In genomic region chr10:59250679-59251078, GRCm38 (mm10) we compare ENCODE assay signal across 23 mouse cellular contexts. TPM values are rescaled to one million over a fixed set of nuclear protein-coding genes. Genes with fewer than 3 reads are reported as not detected.
DNase-seq lines count a peak whose midpoint lies in the region.
"Had no signal": no experiment of that assay in that cellular context is flagged by ENCODE, and none has a peak within 500 bp of the region (broad histone marks: within the 10 kb centered on the region; RNA-seq: fewer than 3 reads in every experiment).

No protein-coding gene starts in this region.

- no peak overlapping the region for H3K4me3 ChIP-seq in midbrain, embryonic 10.5 days
- H3K4me3 ChIP-seq: embryonic facial prominence, embryonic 13.5 days; embryonic facial prominence, embryonic 15.5 days; erythroblast, embryonic 14.5 days; forebrain, embryonic 13.5 days; forebrain, embryonic 15.5 days had no signal

- DNase-seq in 416B (ENCODE audit: low read depth) (peak; percentile 40), MN1 (ENCODE audit: low spot score) (peak; percentile 45)
- DNase-seq in fat pad, adult 2 months (ENCODE audit: extremely low read depth, low read depth, low spot score), result peak; percentile 58
- no peak for DNase-seq in midbrain, embryonic 10.5 days (ENCODE audit: low spot score)
- no peak for DNase-seq in adrenal gland, postnatal 25 days
- no peak for DNase-seq in adrenal gland, postnatal 14 days
- no peak for DNase-seq in ovary, postnatal 36 days (ENCODE audit: low spot score)
- DNase-seq: adrenal gland, adult 8-10 months; adrenal gland, postnatal 36 days; cerebellum, adult 18-20 months; cerebellum, adult 8-10 months; cerebellum, adult 9-11 months; cerebellum, postnatal 14 days; cerebellum, postnatal 36 days; embryo, embryonic 11 days; forebrain, postnatal 0 days had no signal

- 88% methylated on average over 2 of the region's 2 CpGs for WGBS in midbrain, embryonic 10.5 days

- no peaks in the 10 kb centered on the region for H3K4me1 ChIP-seq in midbrain, embryonic 10.5 days
- H3K4me1 ChIP-seq: embryonic facial prominence, embryonic 13.5 days; embryonic facial prominence, embryonic 15.5 days; forebrain, embryonic 13.5 days; forebrain, embryonic 15.5 days had no signal

- no peaks in the 10 kb centered on the region for H3K9me3 ChIP-seq in midbrain, embryonic 10.5 days (replicated peaks)
- H3K9me3 ChIP-seq: embryonic facial prominence, embryonic 13.5 days; embryonic facial prominence, embryonic 15.5 days; forebrain, embryonic 13.5 days; forebrain, embryonic 15.5 days; G1E had no signal

- H3K27ac ChIP-seq in midbrain, embryonic 10.5 days (replicated peaks), result no peak overlapping the region
- H3K27ac ChIP-seq: embryonic facial prominence, embryonic 13.5 days; embryonic facial prominence, embryonic 15.5 days; forebrain, embryonic 13.5 days; forebrain, embryonic 15.5 days had no signal

- H3K27me3 ChIP-seq in midbrain, embryonic 10.5 days (ENCODE audit: low read depth, poor library complexity, severe bottlenecking), result no peaks in the 10 kb centered on the region
- H3K27me3 ChIP-seq: CH12.LX; embryonic facial prominence, embryonic 13.5 days; embryonic facial prominence, embryonic 15.5 days; forebrain, embryonic 13.5 days; forebrain, embryonic 15.5 days had no signal

- H3K36me3 ChIP-seq in midbrain, embryonic 10.5 days, result no peaks in the 10 kb centered on the region
- H3K36me3 ChIP-seq: embryonic facial prominence, embryonic 13.5 days; embryonic facial prominence, embryonic 15.5 days; forebrain, embryonic 15.5 days; G1E had no signal

RNA-seq across cellular contexts. Expression of gene Sowahc, which starts 28.9 kb away (rescaled TPM):
- polyA plus RNA-seq in midbrain, embryonic 10.5 days (2016; fragmentation: Nextera tagmentation; extraction: Ambion mirVana), result 13.3 and 15.7 TPM in 2 replicates
- 29.0 and 29.1 TPM in 2 replicates for total RNA-seq in adrenal gland, postnatal 25 days (2021)
- 22.7 and 24.6 TPM in 2 replicates for total RNA-seq in adrenal gland, postnatal 14 days (2021)
- polyA plus RNA-seq: erythroblast, embryonic 14.5 days had no signal

RNA-seq across cellular contexts. Expression of gene Sept10, which starts 29.0 kb away (rescaled TPM):
- polyA plus RNA-seq in midbrain, embryonic 10.5 days (2016; fragmentation: Nextera tagmentation; extraction: Ambion mirVana), result 23.6 and 27.7 TPM in 2 replicates
- 47.4 and 67.0 TPM in 2 replicates for total RNA-seq in adrenal gland, postnatal 25 days (2021)
- total RNA-seq in adrenal gland, postnatal 14 days (2021), result 52.2 and 54.0 TPM in 2 replicates
- polyA plus RNA-seq: erythroblast, embryonic 14.5 days had no signal

Comparison
In these comparisons a context has a peak if more than half of its experiments do, and no peak if none do; other contexts are left out.
1. DNase-seq: peak in 416B (single experiment), MN1 (single experiment) and fat pad, adult 2 months (single experiment); none in midbrain, embryonic 10.5 days (single experiment), adrenal gland, postnatal 25 days (single experiment), adrenal gland, postnatal 14 days (single experiment) and ovary, postnatal 36 days (single experiment).